Mouse (Mus musculus): ENCODE measurements around the gene Zfp85. TPM values are rescaled to one million over a fixed set of nuclear protein-coding genes. Genes with fewer than 3 reads are reported as not detected.
"Not testable (repeated sequence)": the region's sequence is repeated elsewhere in the genome, so short reads cannot be mapped to it uniquely, and the experiment has no call there.

Gene Zfp85
- polyA plus RNA-seq, 1 experiment from 2014 or later: 3.2 TPM

DNA sequence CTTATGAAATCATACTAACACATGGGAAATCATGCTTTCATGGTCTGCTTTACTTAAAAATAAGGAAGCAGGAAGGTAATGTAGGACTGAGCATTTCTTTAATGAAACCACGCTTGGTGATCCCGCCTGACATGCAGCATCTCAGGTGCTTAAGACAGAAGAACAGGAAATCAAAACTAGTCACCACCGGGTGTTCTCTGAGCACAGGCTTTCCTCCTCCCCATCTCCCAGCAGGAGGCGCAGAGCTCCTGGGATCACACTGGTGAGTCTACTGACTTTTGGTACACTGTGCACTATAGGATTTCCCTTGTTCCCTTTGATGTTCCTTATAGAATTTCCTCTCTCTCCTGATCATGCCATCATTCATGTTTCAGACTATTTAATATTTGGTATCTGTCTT lies 25.6 kb downstream of the Zfp85 start:
- in situ Hi-C loops (cut with MboI; ENCODE audit: low pct_unique_long_range_greater_than_20kb): loop anchor here (25.0 kb wide), 1 partner anchor 833 kb away; no protein-coding TSS in a partner anchor
- peak; percentile 75 for ATAC-seq
- DNase-seq (ENCODE audit: low read depth, low spot score); POLR2A ChIA-PET; H3K27me3 ChIP-seq: not testable (repeated sequence)
- CTCF ChIA-PET: interaction anchor here (1.1 kb wide), 1 partner anchor 115 kb away, joined by 3 read pairs; no protein-coding TSS in a partner anchor
- TF ChIP-seq CTCF (IDR thresholded peaks at IDR 0.05): peak; percentile 56

DNA sequence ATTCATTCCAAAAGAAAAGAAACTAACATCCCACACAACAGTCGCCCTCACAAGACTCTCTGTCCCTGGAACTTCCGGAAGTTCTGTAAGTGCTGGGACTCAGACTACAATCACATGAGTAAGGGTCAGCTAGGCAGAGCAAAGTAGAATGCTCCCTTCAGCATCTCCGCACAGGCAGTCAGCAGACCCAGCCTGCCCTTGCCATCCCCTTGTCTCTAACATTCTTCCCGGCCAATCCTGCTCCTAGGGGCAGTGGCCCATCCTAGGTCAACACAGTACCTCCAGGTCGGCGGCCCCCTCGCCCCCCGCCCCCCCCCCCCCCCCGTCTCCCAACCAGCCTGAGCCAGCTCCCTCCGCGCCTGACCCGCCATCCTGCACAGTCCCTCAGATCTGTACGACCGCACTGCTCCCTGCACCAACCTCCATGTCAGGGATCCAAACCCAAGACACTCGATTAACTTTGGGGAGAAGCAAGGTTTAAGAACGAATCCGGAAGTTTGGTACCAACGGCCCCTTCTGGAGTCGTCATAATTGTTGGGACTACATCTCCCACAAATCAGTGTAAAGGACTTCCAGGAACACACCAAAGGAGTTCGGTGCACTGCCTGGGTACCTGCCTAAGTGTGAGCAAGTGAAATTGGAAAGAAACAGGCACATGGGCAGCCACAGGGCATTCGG lies 26.2 kb downstream of the Zfp85 start, which contains the start of gene Zfp65:
Gene Zfp65 (minus strand): TSS at position 533 of the 678 bp plus-strand sequence.
- ChIA-PET POLR2A (no interaction called here), CTCF (interaction anchor here (1.3 kb wide), 1 partner anchor 116 kb away, joined by 3 read pairs; no protein-coding TSS in a partner anchor)
- no peak for DNase-seq (ENCODE audit: low read depth, low spot score)

DNA sequence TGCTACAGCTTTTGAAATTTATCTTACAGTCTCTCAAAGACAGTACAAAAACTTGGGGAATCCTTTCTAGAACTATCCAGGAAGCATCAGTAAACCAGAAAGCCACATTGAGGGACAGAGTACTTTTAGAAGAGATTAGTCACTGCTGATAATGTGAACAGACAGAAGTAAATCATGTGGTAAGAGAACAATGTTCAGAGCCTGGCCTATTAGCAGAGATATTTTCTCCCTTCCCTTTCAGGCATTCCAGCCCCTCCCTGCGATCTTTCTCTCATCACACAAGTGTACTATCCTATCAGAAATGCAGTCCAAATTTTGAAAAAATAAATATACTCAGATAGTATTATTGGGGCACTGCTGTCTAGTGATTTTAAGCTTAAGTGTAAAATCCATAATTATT lies 26.9 kb downstream of the Zfp85 start:
- ATAC-seq (no peak), DNase-seq (ENCODE audit: low read depth, low spot score) (no peak)
- H3K27me3 ChIP-seq: no peaks in the 10 kb centered on the region
- ChIA-PET CTCF (interaction anchor here (1.3 kb wide), 1 partner anchor 117 kb away, joined by 3 read pairs; no protein-coding TSS in a partner anchor), POLR2A (no interaction called here)
- TF ChIP-seq CTCF (IDR thresholded peaks at IDR 0.05): no peak
- in situ Hi-C loops (cut with MboI; ENCODE audit: low pct_unique_long_range_greater_than_20kb): loop anchor here (25.0 kb wide), 1 partner anchor 834 kb away; no protein-coding TSS in a partner anchor

More for the DNA sequence above, 26.2 kb downstream of the Zfp85 start, which contains the start of gene Zfp65:
- ATAC-seq: peak; percentile 72
- in situ Hi-C loops (cut with MboI; ENCODE audit: low pct_unique_long_range_greater_than_20kb): loop anchor here (25.0 kb wide), 1 partner anchor 834 kb away; no protein-coding TSS in a partner anchor
- no peaks in the 10 kb centered on the region for H3K27me3 ChIP-seq
- TF ChIP-seq CTCF (IDR thresholded peaks at IDR 0.05): no peak

DNA sequence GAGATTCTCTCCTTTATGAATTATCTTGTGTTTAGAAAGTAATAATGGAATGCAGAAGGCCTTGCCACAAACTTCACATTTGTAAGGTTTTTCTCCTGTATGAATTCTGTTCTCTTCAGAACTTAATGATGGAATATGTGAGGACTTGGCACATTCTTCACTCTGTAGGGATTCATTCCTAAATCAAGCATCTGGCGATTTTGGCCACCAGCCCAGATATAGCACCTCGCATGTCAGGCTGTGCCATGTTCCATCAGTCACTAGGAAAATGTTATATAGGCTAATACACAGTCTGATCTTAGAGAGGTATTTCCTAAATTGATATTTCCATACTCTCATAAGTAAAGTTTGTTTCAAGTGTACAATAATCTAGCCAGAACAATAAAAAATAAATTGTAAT lies 29.7 kb downstream of the Zfp85 start:
- POLR2A ChIA-PET; H3K27me3 ChIP-seq; CTCF ChIA-PET; DNase-seq (ENCODE audit: low read depth, low spot score); ATAC-seq: not testable (repeated sequence)
- in situ Hi-C loops (cut with MboI; ENCODE audit: low pct_unique_long_range_greater_than_20kb): loop anchor here (25.0 kb wide), 1 partner anchor 837 kb away; no protein-coding TSS in a partner anchor

GRCm38 (mm10) chr13:67723848-67724479 lies 31.1 kb downstream of the Zfp85 start:
- in situ Hi-C loops (cut with MboI; ENCODE audit: low pct_unique_long_range_greater_than_20kb): no loop called here
- ChIA-PET CTCF (no interaction called here), POLR2A (interaction anchor here (1.2 kb wide), 1 partner anchor 40 kb away, joined by 4 read pairs; no protein-coding TSS in a partner anchor)
- H3K27me3 ChIP-seq: no peaks in the 10 kb centered on the region
- no peak for TF ChIP-seq CTCF (IDR thresholded peaks at IDR 0.05)
- ATAC-seq: peak; percentile 93
- peak; percentile 75 for DNase-seq (ENCODE audit: low read depth, low spot score)

Other genes starting within 250 kb of the Zfp85 start
- gene Gm26965, start 229.1 kb downstream of the Zfp85 start, polyA plus RNA-seq (2021): not detected
- 14.2 TPM for gene Zfp87, start 229.1 kb downstream of the Zfp85 start, polyA plus RNA-seq (2021)
- 6.3 TPM for gene Zfp748, start 201.4 kb downstream of the Zfp85 start, polyA plus RNA-seq (2021)
- gene Zfp729b, start 145.5 kb downstream of the Zfp85 start, polyA plus RNA-seq (2021): 7.5 TPM
- 1.2 TPM for gene Gm49345, start 117.5 kb downstream of the Zfp85 start, polyA plus RNA-seq (2021)
- 4.4 TPM for gene Zfp729a, start 117.4 kb downstream of the Zfp85 start, polyA plus RNA-seq (2021)
- 6.8 TPM for gene Zfp738, start 68.2 kb downstream of the Zfp85 start, polyA plus RNA-seq (2021)
- 11.8 TPM for gene Zfp65, start 26.1 kb downstream of the Zfp85 start, polyA plus RNA-seq (2021)
- 1.2 TPM for gene Zfp493, start 24.5 kb upstream of the Zfp85 start, polyA plus RNA-seq (2021)
- 3.6 TPM for gene Zfp273, start 58.5 kb upstream of the Zfp85 start, polyA plus RNA-seq (2021)
- 0.23 TPM for gene Gm10037, start 75.9 kb upstream of the Zfp85 start, polyA plus RNA-seq (2021)
- 0.14 TPM for gene BC048507, start 108.1 kb upstream of the Zfp85 start, polyA plus RNA-seq (2021)

Measured in Patski (cell line).